Mouse (Mus musculus) stomach, postnatal 0 days (tissue): ENCODE results near the gene Ttf2. TPM values are rescaled to one million over a fixed set of nuclear protein-coding genes. Genes with fewer than 3 reads are reported as not detected.

Experiments used
- ATAC-seq: fragments of 200-750 bp; cut with Nextera tagmentation; 2 replicates; pipeline ENCODE4 v1.8.0; 2017; ENCODE audit not compliant: low FRiP score, low TSS enrichment
- DNase-seq: peaks from one replicate; pipeline ENCODE4 v3.0.0-alpha.2; 2016; ENCODE audit warnings: low spot score
- H3K27ac ChIP-seq: fragments of 300-500 bp; sonication (generic); replicated peaks from 2 replicates; pipeline ENCODE4 v1.5.1; 2014; ENCODE audit warnings: mild to moderate bottlenecking, control low read depth
- H3K27me3 ChIP-seq: fragments of 300-500 bp; sonication (generic); 2 replicates; pipeline ENCODE4 v1.6.1; 2014; ENCODE audit warnings: low read length; ENCODE audit not compliant: control insufficient read depth, insufficient read depth
- H3K36me3 ChIP-seq: fragments of 300-500 bp; sonication (generic); 2 replicates; pipeline ENCODE4 v1.6.1; 2014; ENCODE audit warnings: low read length, mixed read lengths; ENCODE audit not compliant: control insufficient read depth, insufficient read depth
- H3K4me1 ChIP-seq: fragments of 300-500 bp; sonication (generic); replicated peaks from 2 replicates; pipeline ENCODE4 v1.6.1; 2014; ENCODE audit warnings: antibody characterized with exemption; ENCODE audit not compliant: control insufficient read depth, insufficient read depth
- H3K4me2 ChIP-seq: fragments of 300-500 bp; sonication (generic); replicated peaks from 2 replicates; pipeline ENCODE4 v1.6.1; 2014; ENCODE audit warnings: low read depth, mild to moderate bottlenecking, control low read depth, moderate library complexity
- H3K4me3 ChIP-seq: fragments of 300-500 bp; sonication (generic); 2 replicates; pipeline ENCODE4 v1.5.1; 2014; ENCODE audit warnings: low read depth, low read length, control low read depth
- H3K9ac ChIP-seq: fragments of 300-500 bp; sonication (generic); 2 replicates; pipeline ENCODE4 v1.6.1; 2014; ENCODE audit warnings: mild to moderate bottlenecking, low read length, control low read depth, mixed read lengths
- H3K9me3 ChIP-seq: fragments of 300-500 bp; sonication (generic); 2 replicates; pipeline ENCODE4 v1.6.1; 2016; ENCODE audit warnings: low read length; ENCODE audit not compliant: control insufficient read depth
- CTCF ChIP-seq: IDR thresholded peaks from 2 replicates; pipeline ENCODE4 v1.5.1; 2016; ENCODE audit warnings: antibody characterized with exemption, low read depth, mild to moderate bottlenecking, moderate library complexity
- EP300 ChIP-seq: optimal IDR thresholded peaks from 2 replicates; pipeline ENCODE3; 2016; ENCODE audit warnings: antibody characterized with exemption
- WGBS: fragments of 180-500 bp; shearing (Covaris S2); extraction: QIAGEN DNeasy Blood & Tissue Kit; methylation state at CpG from one replicate; pipeline ENCODE4 v1.1.7; 2014; 5-methylcytosine and 5-hydroxymethylcytosine counted together
- polyA plus RNA-seq: library from polyadenylated mRNA; unstranded; fragments of >200 nt; fragmentation: Nextera tagmentation; extraction: Ambion mirVana; gene quantifications from 2 replicates; pipeline ENCODE4 v1.2.1, GENCODE M21; 2015

Ttf2 gene
- polyA plus RNA-seq, 1 experiment from 2014 or later: 4.1 TPM

- no peaks in the 10 kb centered on the region for H3K9me3 ChIP-seq
- no peak overlapping the region for H3K4me2 ChIP-seq
- TF ChIP-seq CTCF (peak; percentile 85), EP300 (no peak)
- no peaks in the 10 kb centered on the region for H3K36me3 ChIP-seq
- no peaks in the 10 kb centered on the region for H3K27me3 ChIP-seq
- no peak for DNase-seq
- no peak overlapping the region for H3K9ac ChIP-seq
- H3K4me3 ChIP-seq: no peak overlapping the region
- no peaks in the 10 kb centered on the region; the same call in 1 of the 2 replicates for H3K4me1 ChIP-seq
- 12% methylated on average over 7 of the region's 7 CpGs for WGBS
- ATAC-seq: no peak
- no peak overlapping the region for H3K27ac ChIP-seq
These were observed 52.6 kb downstream of the Ttf2 start for GRCm38 (mm10) chr3:100916844-100917243.

GRCm38 (mm10) chr3:100911498-100912213 is 57.8 kb downstream of the Ttf2 start:
- no peaks in the 10 kb centered on the region for H3K36me3 ChIP-seq
- H3K27me3 ChIP-seq: no peaks in the 10 kb centered on the region
- H3K4me2 ChIP-seq: no peak overlapping the region
- H3K4me1 ChIP-seq: no peaks in the 10 kb centered on the region; the same call in 1 of the 2 replicates
- H3K9me3 ChIP-seq: no peaks in the 10 kb centered on the region
- DNase-seq (no peak), ATAC-seq (peak; percentile 72)
- 33% methylated on average over 7 of the region's 7 CpGs for WGBS
- no peak for TF ChIP-seq CTCF
- TF ChIP-seq EP300: no peak
- no peak overlapping the region for H3K4me3 ChIP-seq
- H3K9ac ChIP-seq: no peak overlapping the region
- peak overlapping the region; percentile 63 for H3K27ac ChIP-seq

- H3K27me3 ChIP-seq: no peaks in the 10 kb centered on the region
- no peak overlapping the region for H3K9ac ChIP-seq
- WGBS: 48% methylated on average over 9 of the region's 9 CpGs
- TF ChIP-seq CTCF (no peak), EP300 (no peak)
- no peaks in the 10 kb centered on the region; the same call in 1 of the 2 replicates for H3K4me1 ChIP-seq
- no peaks in the 10 kb centered on the region for H3K9me3 ChIP-seq
- ATAC-seq (no peak), DNase-seq (no peak)
- no peaks in the 10 kb centered on the region for H3K36me3 ChIP-seq
- H3K4me3 ChIP-seq: no peak overlapping the region
- H3K4me2 ChIP-seq: no peak overlapping the region
- peak overlapping the region; percentile 61 for H3K27ac ChIP-seq
These were observed 58.4 kb downstream of the Ttf2 start for GRCm38 (mm10) chr3:100911026-100911425.

- H3K4me3 ChIP-seq: no peak overlapping the region
- WGBS: 36% methylated on average over 5 of the region's 5 CpGs
- TF ChIP-seq EP300 (no peak), CTCF (no peak)
- no peaks in the 10 kb centered on the region for H3K36me3 ChIP-seq
- no peaks in the 10 kb centered on the region for H3K27me3 ChIP-seq
- ATAC-seq (no peak), DNase-seq (no peak)
- no peaks in the 10 kb centered on the region; the same call in 1 of the 2 replicates for H3K4me1 ChIP-seq
- no peak overlapping the region for H3K9ac ChIP-seq
- peak overlapping the region; percentile 61 for H3K27ac ChIP-seq
- no peak overlapping the region for H3K4me2 ChIP-seq
- H3K9me3 ChIP-seq: no peaks in the 10 kb centered on the region
These were observed 58.8 kb downstream of the Ttf2 start for GRCm38 (mm10) chr3:100910621-100911020.

- H3K9me3 ChIP-seq: no peaks in the 10 kb centered on the region
- H3K27ac ChIP-seq: no peak overlapping the region
- no peak overlapping the region for H3K4me3 ChIP-seq
- H3K9ac ChIP-seq: no peak overlapping the region
- no peaks in the 10 kb centered on the region for H3K27me3 ChIP-seq
- H3K4me1 ChIP-seq: no peaks in the 10 kb centered on the region; the same call in 1 of the 2 replicates
- 35% methylated on average over 6 of the region's 6 CpGs for WGBS
- no peaks in the 10 kb centered on the region for H3K36me3 ChIP-seq
- TF ChIP-seq CTCF (no peak), EP300 (no peak)
- no peak for ATAC-seq
- no peak for DNase-seq
- no peak overlapping the region for H3K4me2 ChIP-seq
These were observed 60.9 kb downstream of the Ttf2 start for GRCm38 (mm10) chr3:100908594-100908993.

- no peak overlapping the region for H3K4me2 ChIP-seq
- no peaks in the 10 kb centered on the region; the same call in 1 of the 2 replicates for H3K4me1 ChIP-seq
- no peaks in the 10 kb centered on the region for H3K9me3 ChIP-seq
- H3K4me3 ChIP-seq: no peak overlapping the region
- DNase-seq (peak; percentile 42), ATAC-seq (0 out of 2 replicates have a peak, but pooled peaks have one; percentile 22)
- no peaks in the 10 kb centered on the region for H3K27me3 ChIP-seq
- H3K36me3 ChIP-seq: no peaks in the 10 kb centered on the region
- 38% methylated on average over 3 of the region's 3 CpGs for WGBS
- H3K9ac ChIP-seq: no peak overlapping the region
- no peak overlapping the region for H3K27ac ChIP-seq
- TF ChIP-seq EP300 (no peak), CTCF (peak; percentile 62)
These were observed 62.5 kb downstream of the Ttf2 start for GRCm38 (mm10) chr3:100906916-100907315.
